Mouse (Mus musculus): ENCODE data around the gene Adam19. TPM values are rescaled to one million over a fixed set of nuclear protein-coding genes. Genes with fewer than 3 reads are reported as not detected.

Adam19 gene
- polyA plus RNA-seq, 1 experiment from 2014 or later, result 1.4 TPM

- Histone ChIP-seq H3K27me3 (ENCODE audit: control insufficient read depth, insufficient read depth, low read depth, low read length) (no peaks in the 10 kb centered on the region), H3K27ac (ENCODE audit: low read length) (peak overlapping the region; percentile 41), H3K4me3 (ENCODE audit: low read depth, low read length) (no peak overlapping the region), H3K4me1 (ENCODE audit: control insufficient read depth, low read depth, low read length) (peaks cover 20% of the 10 kb centered on the region), H3K4me2 (ENCODE audit: low read depth, low read length) (no peak overlapping the region), H3K9me3 (replicated peaks; ENCODE audit: control insufficient read depth, low read length) (no peaks in the 10 kb centered on the region), H3K36me3 (ENCODE audit: control insufficient read depth, insufficient read depth) (no peaks in the 10 kb centered on the region), H3K9ac (ENCODE audit: low read depth, low read length) (no peak overlapping the region)
- ATAC-seq (ENCODE audit: low read depth), result no peak
- 55% methylated on average over 15 of the region's 15 CpGs for WGBS (ENCODE audit: insufficient replicate concordance)
Measured at GRCm38 (mm10) chr11:46127621-46128547, 72.1 kb downstream of the Adam19 start.

DNA sequence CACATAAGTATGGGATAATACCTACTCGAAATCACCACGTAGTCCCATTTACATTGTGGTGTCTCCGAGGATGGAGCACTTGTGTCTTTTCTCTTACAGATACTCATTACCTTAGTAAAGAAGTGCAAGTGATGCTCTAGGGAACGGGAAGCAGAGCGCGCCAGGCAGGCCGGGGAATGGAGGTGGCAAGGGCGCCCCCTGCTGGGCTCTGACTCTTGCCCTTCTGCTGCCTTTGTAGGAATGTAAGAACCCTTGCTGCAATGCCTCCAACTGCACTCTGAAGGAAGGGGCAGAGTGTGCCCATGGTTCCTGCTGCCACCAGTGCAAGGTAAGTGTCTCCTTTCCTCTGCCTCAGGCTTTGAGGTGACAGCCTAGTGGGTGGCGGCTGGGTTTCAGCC is 72.8 kb downstream of the Adam19 start:
- 55% methylated on average over 9 of the region's 9 CpGs for WGBS (ENCODE audit: insufficient replicate concordance)
- Histone ChIP-seq H3K36me3 (ENCODE audit: control insufficient read depth, insufficient read depth) (no peaks in the 10 kb centered on the region), H3K9me3 (replicated peaks; ENCODE audit: control insufficient read depth, low read length) (no peaks in the 10 kb centered on the region), H3K4me1 (ENCODE audit: control insufficient read depth, low read depth, low read length) (peaks cover 20% of the 10 kb centered on the region), H3K27me3 (ENCODE audit: control insufficient read depth, insufficient read depth, low read depth, low read length) (no peaks in the 10 kb centered on the region), H3K4me3 (ENCODE audit: low read depth, low read length) (no peak overlapping the region), H3K4me2 (ENCODE audit: low read depth, low read length) (no peak overlapping the region), H3K9ac (ENCODE audit: low read depth, low read length) (no peak overlapping the region), H3K27ac (ENCODE audit: low read length) (peak overlapping the region; percentile 41; the same call in 1 of the 2 replicates)
- ATAC-seq (ENCODE audit: low read depth), result peak; percentile 23; the same call in 1 of the 2 replicates

DNA sequence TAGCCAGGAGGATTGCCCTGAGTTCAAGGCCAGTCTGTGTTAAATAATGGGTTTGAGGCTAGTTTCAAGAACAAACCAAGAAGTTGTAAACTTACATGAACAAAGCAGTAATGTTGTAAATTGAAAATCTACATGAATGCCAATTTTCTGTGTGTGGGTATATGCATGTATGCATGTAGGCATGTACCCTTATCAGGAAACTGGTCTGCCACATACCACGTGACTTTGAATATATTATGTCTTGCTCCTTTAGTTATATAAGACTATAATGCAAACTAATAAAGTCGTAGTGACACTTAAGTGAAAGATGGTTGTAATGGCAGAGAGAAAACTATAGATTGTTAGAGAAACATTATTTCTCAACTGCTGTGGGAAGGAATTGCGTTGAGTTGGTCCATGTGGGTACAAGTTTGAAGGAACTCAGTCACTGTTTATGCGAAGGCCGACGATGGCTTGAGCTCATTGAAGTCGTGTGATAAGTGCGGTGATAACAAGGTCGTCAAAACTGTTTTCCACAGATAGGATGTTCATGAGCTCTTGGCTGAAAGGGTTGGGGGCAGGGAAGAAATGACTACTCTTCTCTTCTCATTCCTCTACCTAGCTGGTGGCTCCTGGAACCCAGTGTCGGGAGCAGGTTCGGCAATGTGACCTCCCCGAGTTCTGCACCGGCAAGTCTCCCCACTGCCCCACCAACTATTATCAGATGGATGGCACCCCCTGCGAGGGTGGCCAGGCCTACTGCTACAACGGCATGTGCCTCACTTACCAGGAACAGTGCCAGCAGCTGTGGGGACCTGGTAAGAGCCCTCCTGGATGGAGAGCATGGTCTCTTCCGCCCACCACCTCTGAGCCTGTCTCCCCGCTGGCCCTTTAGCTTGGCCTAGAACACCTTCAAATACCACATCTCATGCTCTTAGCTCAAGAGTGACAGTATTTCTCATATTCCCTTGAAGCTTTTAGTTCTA is 75.5 kb downstream of the Adam19 start:
- WGBS (ENCODE audit: insufficient replicate concordance), result 51% methylated on average over 17 of the region's 17 CpGs
- Histone ChIP-seq H3K4me3 (ENCODE audit: low read depth, low read length) (no peak overlapping the region), H3K9ac (ENCODE audit: low read depth, low read length) (no peak overlapping the region), H3K27me3 (ENCODE audit: control insufficient read depth, insufficient read depth, low read depth, low read length) (no peaks in the 10 kb centered on the region), H3K36me3 (ENCODE audit: control insufficient read depth, insufficient read depth) (no peaks in the 10 kb centered on the region), H3K27ac (ENCODE audit: low read length) (no peak overlapping the region), H3K4me2 (ENCODE audit: low read depth, low read length) (no peak overlapping the region), H3K4me1 (ENCODE audit: control insufficient read depth, low read depth, low read length) (peaks cover 20% of the 10 kb centered on the region), H3K9me3 (replicated peaks; ENCODE audit: control insufficient read depth, low read length) (no peaks in the 10 kb centered on the region)
- ATAC-seq (ENCODE audit: low read depth), result peak; percentile 71; the same call in 1 of the 2 replicates

- Histone ChIP-seq H3K4me2 (ENCODE audit: low read depth, low read length) (no peak overlapping the region), H3K27ac (ENCODE audit: low read length) (no peak overlapping the region), H3K9ac (ENCODE audit: low read depth, low read length) (no peak overlapping the region), H3K9me3 (replicated peaks; ENCODE audit: control insufficient read depth, low read length) (no peaks in the 10 kb centered on the region), H3K36me3 (ENCODE audit: control insufficient read depth, insufficient read depth) (no peaks in the 10 kb centered on the region), H3K4me1 (ENCODE audit: control insufficient read depth, low read depth, low read length) (peaks cover 12% of the 10 kb centered on the region), H3K4me3 (ENCODE audit: low read depth, low read length) (no peak overlapping the region), H3K27me3 (ENCODE audit: control insufficient read depth, insufficient read depth, low read depth, low read length) (no peaks in the 10 kb centered on the region)
- no peak for ATAC-seq (ENCODE audit: low read depth)
- 69% methylated on average over 2 of the region's 2 CpGs for WGBS (ENCODE audit: insufficient replicate concordance)
Measured at GRCm38 (mm10) chr11:46134899-46135298, 79.1 kb downstream of the Adam19 start.

- Histone ChIP-seq H3K4me1 (ENCODE audit: control insufficient read depth, low read depth, low read length) (no peaks in the 10 kb centered on the region), H3K27ac (ENCODE audit: low read length) (no peak overlapping the region), H3K4me3 (ENCODE audit: low read depth, low read length) (no peak overlapping the region), H3K27me3 (ENCODE audit: control insufficient read depth, insufficient read depth, low read depth, low read length) (no peaks in the 10 kb centered on the region), H3K4me2 (ENCODE audit: low read depth, low read length) (no peak overlapping the region), H3K36me3 (ENCODE audit: control insufficient read depth, insufficient read depth) (no peaks in the 10 kb centered on the region), H3K9ac (ENCODE audit: low read depth, low read length) (no peak overlapping the region), H3K9me3 (replicated peaks; ENCODE audit: control insufficient read depth, low read length) (no peaks in the 10 kb centered on the region)
- 72% methylated on average over 6 of the region's 6 CpGs for WGBS (ENCODE audit: insufficient replicate concordance)
- no peak for ATAC-seq (ENCODE audit: low read depth)
Measured at GRCm38 (mm10) chr11:46143342-46143741, 87.5 kb downstream of the Adam19 start.

DNA sequence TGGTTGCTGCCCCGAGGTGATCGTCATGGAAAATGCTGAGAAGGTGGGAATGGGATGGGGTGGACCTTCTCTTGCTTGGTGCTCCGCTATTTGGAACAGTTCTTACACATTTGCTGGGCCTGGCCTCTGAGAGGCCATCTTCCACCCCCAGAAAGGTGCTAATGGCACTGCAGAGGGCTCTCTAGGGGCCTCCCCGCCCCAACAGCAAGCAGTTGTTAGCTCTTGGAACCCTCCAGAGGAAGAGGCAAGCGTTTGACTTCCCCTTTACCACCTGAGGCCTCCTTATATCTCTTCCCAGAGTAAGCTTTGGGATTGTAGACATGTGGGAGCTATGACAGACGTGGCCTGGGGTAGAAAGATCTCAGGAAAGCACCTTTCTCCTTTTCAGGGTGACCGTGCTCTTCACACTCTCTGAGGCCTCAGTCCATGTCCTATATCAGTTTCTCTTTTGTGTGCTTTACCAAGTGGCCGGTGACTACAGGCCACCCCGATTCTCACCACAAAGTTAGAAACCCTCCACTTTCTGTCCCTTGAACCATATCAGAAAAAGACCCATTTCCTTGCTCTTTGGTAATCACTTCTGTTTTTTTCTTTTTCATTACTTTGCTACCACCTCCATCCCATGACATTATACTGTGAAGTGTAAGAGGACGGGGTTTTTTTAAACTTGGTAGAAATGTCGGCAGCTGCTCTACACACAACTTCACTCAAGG is 89.5 kb downstream of the Adam19 start:
- Histone ChIP-seq H3K36me3 (ENCODE audit: control insufficient read depth, insufficient read depth) (no peaks in the 10 kb centered on the region), H3K4me3 (ENCODE audit: low read depth, low read length) (no peak overlapping the region), H3K4me1 (ENCODE audit: control insufficient read depth, low read depth, low read length) (no peaks in the 10 kb centered on the region), H3K27me3 (ENCODE audit: control insufficient read depth, insufficient read depth, low read depth, low read length) (no peaks in the 10 kb centered on the region), H3K9ac (ENCODE audit: low read depth, low read length) (no peak overlapping the region), H3K4me2 (ENCODE audit: low read depth, low read length) (no peak overlapping the region), H3K27ac (ENCODE audit: low read length) (no peak overlapping the region), H3K9me3 (replicated peaks; ENCODE audit: control insufficient read depth, low read length) (no peaks in the 10 kb centered on the region)
- 59% methylated on average over 11 of the region's 11 CpGs for WGBS (ENCODE audit: insufficient replicate concordance)
- ATAC-seq (ENCODE audit: low read depth), result no peak

- H3K27ac ChIP-seq (ENCODE audit: low read length), result no peak overlapping the region
- WGBS (ENCODE audit: insufficient replicate concordance), result 73% methylated on average over 5 of the region's 5 CpGs
- no peak for ATAC-seq (ENCODE audit: low read depth)
- no peaks in the 10 kb centered on the region for H3K4me1 ChIP-seq (ENCODE audit: control insufficient read depth, low read depth, low read length)
- H3K4me3 ChIP-seq (ENCODE audit: low read depth, low read length), result no peak overlapping the region
- H3K27me3 ChIP-seq (ENCODE audit: control insufficient read depth, insufficient read depth, low read depth, low read length), result no peaks in the 10 kb centered on the region
- no peak overlapping the region for H3K4me2 ChIP-seq (ENCODE audit: low read depth, low read length)
- H3K9me3 ChIP-seq (replicated peaks; ENCODE audit: control insufficient read depth, low read length), result no peaks in the 10 kb centered on the region
- no peaks in the 10 kb centered on the region for H3K36me3 ChIP-seq (ENCODE audit: control insufficient read depth, insufficient read depth)
- H3K9ac ChIP-seq (ENCODE audit: low read depth, low read length), result no peak overlapping the region
Measured at GRCm38 (mm10) chr11:46146619-46147018, 90.8 kb downstream of the Adam19 start.

- no peaks in the 10 kb centered on the region for H3K9me3 ChIP-seq (replicated peaks; ENCODE audit: control insufficient read depth, low read length)
- no peaks in the 10 kb centered on the region for H3K4me1 ChIP-seq (ENCODE audit: control insufficient read depth, low read depth, low read length)
- no peaks in the 10 kb centered on the region for H3K36me3 ChIP-seq (ENCODE audit: control insufficient read depth, insufficient read depth)
- no peak overlapping the region for H3K4me2 ChIP-seq (ENCODE audit: low read depth, low read length)
- H3K27me3 ChIP-seq (ENCODE audit: control insufficient read depth, insufficient read depth, low read depth, low read length), result no peaks in the 10 kb centered on the region
- no peak overlapping the region for H3K9ac ChIP-seq (ENCODE audit: low read depth, low read length)
- no peak overlapping the region for H3K27ac ChIP-seq (ENCODE audit: low read length)
- no peak overlapping the region for H3K4me3 ChIP-seq (ENCODE audit: low read depth, low read length)
- 61% methylated on average over 8 of the region's 8 CpGs for WGBS (ENCODE audit: insufficient replicate concordance)
- no peak for ATAC-seq (ENCODE audit: low read depth)
Measured at GRCm38 (mm10) chr11:46156945-46157344, 101.2 kb downstream of the Adam19 start.
